Mouse (Mus musculus): ENCODE measurements at regions not wholly inside any gene's neighbourhood (a gene's known extent, or its start where the extent isn't known, plus 50 kb on each side); places are given as distances from the start of the nearest gene placed in this dataset.
"Not testable (repeated sequence)": the region's sequence is repeated elsewhere in the genome, so short reads cannot be mapped to it uniquely, and the experiment has no call there.

GRCm38 (mm10) chr2:18453426-18453825, 60.8 kb upstream of the Dnajc1 start:
- DNase-seq (ENCODE audit: low read depth), result not testable (repeated sequence)

GRCm38 (mm10) chr2:18445809-18446208, 53.2 kb upstream of the Dnajc1 start:
- no peak for DNase-seq (ENCODE audit: low read depth)

All from induced T-regulatory cell, adult 2 months (primary cell).